Mouse (Mus musculus): ENCODE measurements at regions not wholly inside any gene's neighbourhood (a gene's known extent, or its start where the extent isn't known, plus 50 kb on each side); places are given as distances from the start of the nearest gene placed in this dataset.

- DNase-seq (ENCODE audit: low spot score): peak; percentile 12
Measured at GRCm38 (mm10) chr19:15649368-15649767, 297.8 kb downstream of the Psat1 start.

- peak; percentile 4 for DNase-seq (ENCODE audit: low spot score)
Measured at GRCm38 (mm10) chr19:15647313-15647712, 299.8 kb downstream of the Psat1 start.

GRCm38 (mm10) chr19:15644786-15645185 lies 302.4 kb downstream of the Psat1 start:
- DNase-seq (ENCODE audit: low spot score): no peak

- peak; percentile 64 for DNase-seq (ENCODE audit: low spot score)
Measured at GRCm38 (mm10) chr19:15617233-15617915, 329.8 kb downstream of the Psat1 start.

- DNase-seq (ENCODE audit: low spot score): peak; percentile 37
Measured at GRCm38 (mm10) chr19:15614648-15615561, 332.2 kb downstream of the Psat1 start.

- no peak for DNase-seq (ENCODE audit: low spot score)
Measured at GRCm38 (mm10) chr19:15611137-15611758, 335.9 kb downstream of the Psat1 start.

GRCm38 (mm10) chr19:15606440-15606839 lies 340.7 kb downstream of the Psat1 start:
- DNase-seq (ENCODE audit: low spot score): no peak

GRCm38 (mm10) chr19:15592821-15593220 lies 354.3 kb downstream of the Psat1 start:
- no peak for DNase-seq (ENCODE audit: low spot score)

GRCm38 (mm10) chr19:15583782-15584693 lies 363.1 kb downstream of the Psat1 start:
- no peak for DNase-seq (ENCODE audit: low spot score)

- DNase-seq (ENCODE audit: low spot score): no peak
Measured at GRCm38 (mm10) chr19:15583106-15583781, 363.9 kb downstream of the Psat1 start.

- DNase-seq (ENCODE audit: low spot score): no peak
Measured at GRCm38 (mm10) chr19:15571204-15571603, 375.9 kb downstream of the Psat1 start.

GRCm38 (mm10) chr19:15561511-15561910 lies 385.6 kb downstream of the Psat1 start:
- DNase-seq (ENCODE audit: low spot score): no peak

- no peak for DNase-seq (ENCODE audit: low spot score)
Measured at GRCm38 (mm10) chr19:15553953-15554352, 393.2 kb downstream of the Psat1 start.

GRCm38 (mm10) chr19:15517853-15518252 lies 429.3 kb downstream of the Psat1 start:
- DNase-seq (ENCODE audit: low spot score): no peak

GRCm38 (mm10) chr19:15516566-15517305 lies 430.4 kb downstream of the Psat1 start:
- peak; percentile 3 for DNase-seq (ENCODE audit: low spot score)

- no peak for DNase-seq (ENCODE audit: low spot score)
Measured at GRCm38 (mm10) chr19:15513197-15513596, 433.9 kb downstream of the Psat1 start.

GRCm38 (mm10) chr19:15510395-15510794 lies 436.7 kb downstream of the Psat1 start:
- no peak for DNase-seq (ENCODE audit: low spot score)

GRCm38 (mm10) chr19:15502985-15503354 lies 444.2 kb downstream of the Psat1 start:
- no peak for DNase-seq (ENCODE audit: low spot score)

GRCm38 (mm10) chr19:15502315-15502984 lies 444.7 kb downstream of the Psat1 start:
- DNase-seq (ENCODE audit: low spot score): no peak

- no peak for DNase-seq (ENCODE audit: low spot score)
Measured at GRCm38 (mm10) chr19:15495532-15495931, 451.6 kb downstream of the Psat1 start.

Data from layer of hippocampus, adult 11-12 months (tissue).